Mouse (Mus musculus) neural tube, embryonic 13.5 days (tissue): ENCODE measurements around the gene Ccdc137. TPM values are rescaled to one million over a fixed set of nuclear protein-coding genes. Genes with fewer than 3 reads are reported as not detected.

ENCODE experiments used
- ATAC-seq: fragments of 200-750 bp; cut with Nextera tagmentation; 2 replicates; pipeline ENCODE4 v1.8.0; 2017; ENCODE audit warnings: low read depth, mild to moderate bottlenecking, moderate TSS enrichment, moderate library complexity
- H3K27ac ChIP-seq: fragments of 300-500 bp; sonication (generic); replicated peaks from 2 replicates; pipeline ENCODE4 v1.5.1; 2015; ENCODE audit warnings: moderate library complexity, mild to moderate bottlenecking, inconsistent platforms
- H3K27me3 ChIP-seq: fragments of 300-500 bp; sonication (generic); 2 replicates; pipeline ENCODE4 v1.6.1; 2015; ENCODE audit warnings: mild to moderate bottlenecking, inconsistent platforms
- H3K36me3 ChIP-seq: fragments of 300-500 bp; sonication (generic); 2 replicates; pipeline ENCODE4 v1.6.1; 2015; ENCODE audit warnings: mild to moderate bottlenecking, inconsistent platforms
- H3K4me1 ChIP-seq: fragments of 300-500 bp; sonication (generic); replicated peaks from 2 replicates; pipeline ENCODE4 v1.6.1; 2015; ENCODE audit warnings: inconsistent platforms
- H3K4me2 ChIP-seq: fragments of 300-500 bp; sonication (generic); 2 replicates; pipeline ENCODE4 v1.6.1; 2015; ENCODE audit warnings: inconsistent platforms, mild to moderate bottlenecking, moderate library complexity
- H3K4me3 ChIP-seq: fragments of 300-500 bp; sonication (generic); 2 replicates; pipeline ENCODE4 v1.5.1; 2015; ENCODE audit warnings: mild to moderate bottlenecking, inconsistent platforms
- H3K9ac ChIP-seq: fragments of 300-500 bp; sonication (generic); 2 replicates; pipeline ENCODE4 v1.6.1; 2015; ENCODE audit warnings: moderate library complexity, mild to moderate bottlenecking, inconsistent platforms
- H3K9me3 ChIP-seq: fragments of 300-500 bp; sonication (generic); 2 replicates; pipeline ENCODE4 v1.6.1; 2016; ENCODE audit warnings: inconsistent platforms
- WGBS: fragments of 180-500 bp; shearing (Covaris S2); methylation state at CpG from one replicate; pipeline ENCODE4 v1.1.7; 2015; 5-methylcytosine and 5-hydroxymethylcytosine counted together
- polyA plus RNA-seq: library from polyadenylated mRNA; unstranded; fragments of >200 nt; fragmentation: Nextera tagmentation; extraction: Ambion mirVana; gene quantifications from 2 replicates; pipeline ENCODE4 v1.2.1, GENCODE M21; 2015

Ccdc137 gene
- polyA plus RNA-seq, 1 experiment from 2014 or later, result 26.3 TPM

DNA sequence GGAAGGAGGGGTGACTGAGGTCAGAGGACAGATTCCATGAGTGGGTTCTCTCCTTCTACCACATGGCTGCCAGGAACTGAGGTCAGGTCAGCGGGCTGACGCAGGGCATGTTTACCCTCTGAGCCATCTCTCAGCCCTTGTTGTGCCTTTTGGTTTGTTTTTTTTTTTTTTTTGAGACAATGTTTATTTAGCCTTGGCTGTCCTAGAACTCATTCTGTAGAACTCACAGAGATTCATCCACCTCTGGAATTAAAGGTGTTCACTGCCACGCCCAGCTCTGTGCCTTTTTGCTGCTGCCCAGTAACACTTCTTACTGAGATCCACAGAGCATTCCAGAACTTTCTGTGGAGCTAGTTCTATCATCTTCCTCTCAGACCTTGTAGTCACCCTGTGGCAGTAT is 47.7 kb downstream of the Ccdc137 start:
- no peak for ATAC-seq
- 95% methylated on average over 3 of the region's 3 CpGs for WGBS
- H3K4me1 ChIP-seq, result peaks cover 6% of the 10 kb centered on the region
- no peaks in the 10 kb centered on the region for H3K36me3 ChIP-seq
- H3K4me3 ChIP-seq, result no peak overlapping the region
- no peaks in the 10 kb centered on the region for H3K27me3 ChIP-seq
- no peak overlapping the region for H3K27ac ChIP-seq
- H3K9ac ChIP-seq, result no peak overlapping the region
- H3K9me3 ChIP-seq, result no peaks in the 10 kb centered on the region
- no peak overlapping the region for H3K4me2 ChIP-seq

DNA sequence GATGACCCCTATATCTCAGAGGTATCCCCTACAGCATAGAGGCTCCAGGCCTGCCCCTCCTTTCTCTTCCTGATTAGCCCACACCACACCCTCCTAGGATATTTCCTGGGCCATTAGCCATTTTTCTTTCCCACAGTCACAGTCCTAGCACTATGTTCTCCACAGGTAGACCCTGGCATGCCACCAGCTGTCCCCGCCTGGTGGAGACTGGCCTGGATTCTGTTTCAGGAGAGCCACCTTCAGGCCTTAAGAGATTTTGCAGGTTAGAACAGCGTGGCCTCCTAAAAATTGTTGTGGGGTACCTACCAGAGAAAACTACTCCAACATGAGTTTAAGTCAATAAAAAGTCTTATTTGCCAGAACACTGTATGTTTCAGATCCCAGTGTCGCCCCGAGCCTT is 49.0 kb downstream of the Ccdc137 start:
- no peak for ATAC-seq
- H3K36me3 ChIP-seq, result no peaks in the 10 kb centered on the region
- H3K27ac ChIP-seq, result no peak overlapping the region
- no peak overlapping the region for H3K9ac ChIP-seq
- no peak overlapping the region for H3K4me2 ChIP-seq
- H3K4me1 ChIP-seq, result peaks cover 8% of the 10 kb centered on the region
- no peaks in the 10 kb centered on the region for H3K27me3 ChIP-seq
- no peak overlapping the region for H3K4me3 ChIP-seq
- 48% methylated on average over 4 of the region's 4 CpGs for WGBS
- no peaks in the 10 kb centered on the region for H3K9me3 ChIP-seq

DNA sequence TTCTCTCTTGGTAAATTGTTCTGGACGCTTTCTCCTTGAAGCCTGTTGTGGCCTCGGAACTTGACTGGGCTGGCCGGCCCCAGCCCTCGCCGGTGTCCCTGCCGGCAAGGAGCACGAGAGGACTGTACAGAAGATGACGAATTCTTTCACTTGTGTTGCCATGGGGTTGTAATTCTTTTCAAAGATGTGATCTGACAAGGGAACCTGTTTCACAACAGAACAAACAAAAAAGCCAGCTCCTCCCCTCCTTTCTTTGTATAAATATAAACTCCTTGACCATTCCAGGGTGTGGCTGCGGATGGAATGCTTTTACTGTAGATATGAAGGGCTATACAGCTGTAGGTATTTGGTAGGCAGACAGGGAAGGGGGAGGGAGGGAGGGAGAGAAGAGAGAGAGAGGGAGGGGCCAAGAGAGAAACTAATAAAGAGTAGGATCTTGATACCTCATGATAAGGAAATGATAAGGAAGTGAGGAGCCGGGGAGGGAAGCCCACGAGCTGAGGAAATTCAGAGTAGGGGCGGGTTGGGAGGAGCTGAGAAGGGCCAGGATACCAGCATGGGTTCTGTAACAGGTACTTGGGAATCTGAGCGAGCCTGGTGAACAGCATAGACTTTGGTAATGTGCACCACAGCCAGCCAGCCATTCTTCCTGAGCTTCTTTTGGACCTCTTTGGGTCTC is 49.8 kb downstream of the Ccdc137 start:
- Histone ChIP-seq H3K9me3 (no peaks in the 10 kb centered on the region), H3K4me3 (no peak overlapping the region), H3K4me2 (no peak overlapping the region), H3K27me3 (no peaks in the 10 kb centered on the region), H3K4me1 (peaks cover 8% of the 10 kb centered on the region), H3K36me3 (no peaks in the 10 kb centered on the region), H3K9ac (no peak overlapping the region), H3K27ac (no peak overlapping the region)
- WGBS, result 77% methylated on average over 13 of the region's 13 CpGs
- no peak for ATAC-seq

DNA sequence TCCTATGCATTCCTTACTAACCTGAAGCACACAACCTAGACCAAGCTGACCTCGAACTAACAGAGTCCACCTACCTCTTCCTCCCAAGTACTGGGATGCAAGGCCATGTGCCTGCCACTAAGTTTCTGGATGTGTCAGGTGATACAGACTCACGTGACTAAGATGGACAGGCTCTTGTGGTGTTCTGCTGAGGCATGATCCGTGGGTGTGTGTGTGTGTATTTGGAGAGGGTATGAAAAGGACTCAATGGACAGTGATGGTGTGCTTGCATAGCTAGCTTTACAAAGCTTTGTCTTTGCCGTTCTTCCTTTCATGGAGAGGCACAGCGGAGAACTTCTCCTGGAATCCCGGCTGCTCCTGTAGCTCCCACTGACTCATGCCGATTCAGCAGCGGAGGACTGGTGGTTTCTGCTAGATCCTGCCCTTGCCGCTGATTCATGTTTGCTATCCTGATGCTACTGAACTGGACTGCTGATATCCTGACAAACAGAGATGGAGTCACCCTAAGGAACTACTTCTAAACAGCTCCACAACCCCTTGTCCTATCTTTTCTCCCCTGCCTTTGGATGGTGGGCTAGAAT is 50.5 kb downstream of the Ccdc137 start:
- H3K27ac ChIP-seq, result no peak overlapping the region
- no peak overlapping the region for H3K4me3 ChIP-seq
- H3K4me1 ChIP-seq, result peaks cover 8% of the 10 kb centered on the region
- H3K36me3 ChIP-seq, result no peaks in the 10 kb centered on the region
- WGBS, result 84% methylated on average over 9 of the region's 9 CpGs
- no peaks in the 10 kb centered on the region for H3K27me3 ChIP-seq
- H3K4me2 ChIP-seq, result no peak overlapping the region
- no peak overlapping the region for H3K9ac ChIP-seq
- no peak for ATAC-seq
- no peaks in the 10 kb centered on the region for H3K9me3 ChIP-seq

DNA sequence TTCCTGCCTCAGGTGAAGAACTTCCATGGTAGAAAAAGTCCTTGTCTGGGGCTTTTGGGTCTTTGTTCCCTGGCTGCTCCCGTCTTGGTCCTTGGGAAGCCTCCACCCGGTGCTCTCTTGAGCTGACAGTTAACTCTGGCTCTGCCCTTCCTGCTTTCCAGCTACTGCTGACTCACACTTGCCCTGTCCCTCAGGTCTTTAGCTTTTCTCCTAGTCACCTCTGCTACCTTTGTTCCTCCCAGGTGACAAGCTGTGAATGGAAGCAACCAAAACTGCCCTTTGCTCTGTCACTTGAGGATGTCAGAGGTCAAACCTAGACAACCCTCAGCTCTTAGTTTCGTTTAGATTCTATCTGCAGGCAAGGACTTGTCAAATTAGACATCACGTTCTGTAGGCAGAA is 52.0 kb downstream of the Ccdc137 start:
- Histone ChIP-seq H3K9me3 (no peaks in the 10 kb centered on the region), H3K27me3 (no peaks in the 10 kb centered on the region), H3K27ac (no peak overlapping the region), H3K36me3 (no peaks in the 10 kb centered on the region), H3K4me3 (no peak overlapping the region), H3K4me2 (no peak overlapping the region), H3K9ac (no peak overlapping the region), H3K4me1 (peaks cover 8% of the 10 kb centered on the region)
- ATAC-seq, result no peak
- 69% methylated on average over 4 of the region's 4 CpGs for WGBS

DNA sequence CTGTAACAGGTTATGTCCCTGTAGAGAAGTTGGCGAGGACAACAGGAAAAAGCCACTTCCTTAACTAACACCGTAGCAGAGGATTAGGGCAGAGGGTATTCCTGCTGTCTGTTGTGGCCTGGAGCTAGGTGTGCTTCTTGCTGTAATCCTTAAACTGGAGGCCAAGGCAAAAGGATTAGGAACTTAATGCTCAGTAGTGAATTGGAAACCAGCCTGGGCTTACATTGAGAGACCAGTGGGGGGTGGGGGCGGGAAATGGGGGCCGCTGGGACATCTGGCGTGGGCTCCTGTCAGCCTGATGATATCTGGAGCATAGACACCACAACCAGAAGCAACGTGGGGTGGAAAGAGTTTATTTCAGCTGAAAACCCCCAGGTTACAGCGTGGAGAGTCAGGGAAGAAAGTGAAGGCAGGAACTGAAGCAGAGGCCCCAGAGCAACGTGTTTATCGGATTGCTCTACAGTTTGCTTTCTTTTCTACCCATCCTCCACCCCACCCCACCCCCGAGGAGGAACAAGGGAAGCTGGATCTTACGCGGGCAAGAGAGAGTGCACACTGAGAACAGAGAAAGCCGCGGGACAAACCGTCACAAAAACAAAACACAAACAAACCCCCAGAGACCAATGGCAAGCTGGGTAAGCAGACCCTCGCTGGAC is 52.6 kb downstream of the Ccdc137 start:
- Histone ChIP-seq H3K27ac (no peak overlapping the region; the same call in 1 of the 2 replicates), H3K4me2 (peak overlapping the region; percentile 43), H3K36me3 (no peaks in the 10 kb centered on the region), H3K9ac (peak overlapping the region; percentile 64), H3K4me3 (no peak overlapping the region), H3K27me3 (no peaks in the 10 kb centered on the region), H3K9me3 (no peaks in the 10 kb centered on the region), H3K4me1 (peaks cover 8% of the 10 kb centered on the region)
- WGBS, result 15% methylated on average over 16 of the region's 16 CpGs
- ATAC-seq, result no peak

DNA sequence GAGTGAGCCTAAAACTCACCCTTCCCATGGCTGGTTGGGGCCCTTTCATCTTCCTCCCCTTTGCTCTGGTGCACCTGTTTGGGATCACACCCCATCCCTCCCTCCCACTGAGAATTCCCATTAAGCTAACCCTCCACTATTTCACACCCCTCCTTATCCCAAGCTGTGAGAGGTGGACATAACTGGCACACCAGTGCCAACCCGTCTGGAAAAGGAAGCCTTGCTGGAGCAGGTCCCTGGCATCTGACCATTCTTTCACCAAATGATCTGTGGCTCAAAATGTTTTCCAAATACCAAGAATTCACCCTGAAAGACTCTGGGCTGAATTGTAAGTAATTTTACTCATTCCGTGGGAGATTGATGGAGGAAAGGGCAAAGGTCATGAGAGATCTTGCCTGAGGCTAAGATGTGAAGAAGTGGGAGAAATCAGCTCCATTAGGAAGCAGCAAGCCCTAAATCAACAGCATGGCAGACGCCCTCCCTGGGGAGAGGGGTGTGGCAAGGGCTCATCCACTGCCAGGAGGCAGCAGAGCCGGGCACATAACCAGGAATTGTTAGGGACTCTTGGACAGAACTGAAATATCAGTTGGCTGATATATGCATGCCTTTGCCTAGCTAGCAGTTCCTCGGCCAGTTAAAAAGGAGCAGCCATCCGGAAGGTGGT is 55.0 kb downstream of the Ccdc137 start:
- Histone ChIP-seq H3K27me3 (no peaks in the 10 kb centered on the region; the same call in 1 of the 2 replicates), H3K9me3 (no peaks in the 10 kb centered on the region), H3K4me1 (peaks cover 8% of the 10 kb centered on the region), H3K36me3 (no peaks in the 10 kb centered on the region), H3K4me3 (no peak overlapping the region), H3K27ac (no peak overlapping the region), H3K4me2 (no peak overlapping the region), H3K9ac (no peak overlapping the region)
- no peak for ATAC-seq
- 21% methylated on average over 6 of the region's 6 CpGs for WGBS

Other genes with a start within 250 kb of the Ccdc137 start
- gene Bahcc1, start 225.2 kb upstream of the Ccdc137 start, polyA plus RNA-seq, result 13.6 and 15.3 TPM in 2 replicates
- gene Actg1, start 109.6 kb upstream of the Ccdc137 start, polyA plus RNA-seq, result 3,932 and 3,979 TPM in 2 replicates
- gene Fscn2, start 96.6 kb upstream of the Ccdc137 start, polyA plus RNA-seq, result 1.3 and 1.5 TPM in 2 replicates
- 53.9 and 59.7 TPM in 2 replicates for gene Faap100, start 79.4 kb upstream of the Ccdc137 start, polyA plus RNA-seq
- 33.5 and 33.8 TPM in 2 replicates for gene Nploc4, start 20.4 kb upstream of the Ccdc137 start, polyA plus RNA-seq
- gene Tspan10, start 15.5 kb upstream of the Ccdc137 start, polyA plus RNA-seq, result not detected in 2 replicates
- gene Pde6g, start 4.6 kb upstream of the Ccdc137 start, polyA plus RNA-seq, result 0.29 and 0.34 TPM in 2 replicates
- gene Oxld1, start within 50 bp of the Ccdc137 start, polyA plus RNA-seq, result 8.5 and 10.4 TPM in 2 replicates
- 64.8 and 70.8 TPM in 2 replicates for gene Arl16, start 9.5 kb downstream of the Ccdc137 start, polyA plus RNA-seq
- 123 and 124 TPM in 2 replicates for gene Mrpl12, start 26.5 kb downstream of the Ccdc137 start, polyA plus RNA-seq
- gene Slc25a10, start 33.7 kb downstream of the Ccdc137 start, polyA plus RNA-seq, result 29.3 and 31.1 TPM in 2 replicates
- 0.20 and 0.28 TPM in 2 replicates for gene Gcgr, start 72.6 kb downstream of the Ccdc137 start, polyA plus RNA-seq
- gene Mcrip1, start 91.6 kb downstream of the Ccdc137 start, polyA plus RNA-seq, result 201 and 236 TPM in 2 replicates
- not detected in 2 replicates for gene Ppp1r27, start 93.0 kb downstream of the Ccdc137 start, polyA plus RNA-seq
- gene P4hb, start 115.1 kb downstream of the Ccdc137 start, polyA plus RNA-seq, result 329 and 382 TPM in 2 replicates
- 529 and 543 TPM in 2 replicates for gene Arhgdia, start 123.5 kb downstream of the Ccdc137 start, polyA plus RNA-seq
- 292 and 326 TPM in 2 replicates for gene Alyref, start 140.2 kb downstream of the Ccdc137 start, polyA plus RNA-seq
- 175 and 192 TPM in 2 replicates for gene Anapc11, start 140.3 kb downstream of the Ccdc137 start, polyA plus RNA-seq
- gene Npb, start 150.4 kb downstream of the Ccdc137 start, polyA plus RNA-seq, result 0.81 TPM in 1 of 2 replicates, not detected in the other
- gene Pcyt2, start 159.8 kb downstream of the Ccdc137 start, polyA plus RNA-seq, result 167 and 175 TPM in 2 replicates
- 52.0 and 55.2 TPM in 2 replicates for gene Sirt7, start 167.1 kb downstream of the Ccdc137 start, polyA plus RNA-seq
- 35.5 and 36.0 TPM in 2 replicates for gene Mafg, start 175.5 kb downstream of the Ccdc137 start, polyA plus RNA-seq
- gene Pycr1, start 185.7 kb downstream of the Ccdc137 start, polyA plus RNA-seq, result 24.7 and 24.8 TPM in 2 replicates
- 0.66 and 1.7 TPM in 2 replicates for gene Myadml2, start 190.0 kb downstream of the Ccdc137 start, polyA plus RNA-seq
- gene Notum, start 203.1 kb downstream of the Ccdc137 start, polyA plus RNA-seq, result 2.5 and 2.7 TPM in 2 replicates
- gene Aspscr1, start 214.9 kb downstream of the Ccdc137 start, polyA plus RNA-seq, result 131 and 141 TPM in 2 replicates